Mouse (Mus musculus) hematopoietic multipotent progenitor cell, adult 10-12 weeks (in vitro differentiated cells): ENCODE data around the gene Hk2. TPM values are rescaled to one million over a fixed set of nuclear protein-coding genes. Genes with fewer than 3 reads are reported as not detected.

ENCODE experiments used
- polyA plus RNA-seq: library from polyadenylated mRNA; stranded (reverse); fragments of >175 nt; gene quantifications from 2 replicates; pipeline ENCODE4 v1.2.3, GENCODE M21; 2012; ENCODE audit warnings: low replicate concordance

Hk2 gene
- 2.8 and 2.9 TPM in 2 replicates for polyA plus RNA-seq

GRCm38 (mm10) chr6:82774321-82774764 lies at the start of gene Hk2:
Gene Hk2, minus strand, starts transcription at chr6:82774454.

GRCm38 (mm10) chr6:82705221-82705620 lies 69.0 kb downstream of the Hk2 start, which contains the start of gene Pole4:
Gene Pole4, minus strand, starts transcription at chr6:82705365.

Other genes starting within 250 kb of the Hk2 start
- 49.2 and 92.0 TPM in 2 replicates for gene Pole4, start 69.1 kb downstream of the Hk2 start, polyA plus RNA-seq
- 5.5 and 9.5 TPM in 2 replicates for gene Sema4f, start 165.3 kb upstream of the Hk2 start, polyA plus RNA-seq
- 2.0 and 5.3 TPM in 2 replicates for gene M1ap, start 172.4 kb upstream of the Hk2 start, polyA plus RNA-seq